Mouse (Mus musculus): ENCODE results near the gene Fam169a.

DNA sequence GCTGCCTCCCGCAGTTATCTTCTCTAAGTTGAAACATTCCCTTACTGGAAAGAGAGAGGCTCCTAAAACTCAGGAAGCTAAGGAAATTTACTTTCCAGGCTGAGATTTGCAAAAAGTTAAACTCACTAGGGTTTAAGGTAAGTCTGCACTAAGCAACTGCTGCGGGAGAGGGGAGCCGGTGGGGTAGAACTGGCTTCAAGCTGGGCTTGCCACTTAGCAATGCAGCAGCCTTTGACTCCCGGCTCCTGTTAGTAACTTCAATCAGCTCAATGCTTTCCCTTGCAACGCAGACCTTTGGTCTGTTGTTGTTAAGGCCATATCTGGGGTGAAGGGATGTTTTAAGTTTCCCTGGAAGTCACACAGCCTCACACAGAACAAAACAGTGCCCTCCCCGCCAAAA is 605 bp downstream of the Fam169a start:
- no peak for TF ChIP-seq CTCF (IDR thresholded peaks at IDR 0.05; ENCODE audit: extremely low read depth, insufficient read depth, low read length)
- no peak for TF ChIP-seq POLR2A (IDR thresholded peaks at IDR 0.05; ENCODE audit: extremely low read depth, insufficient read depth, low read length)
